Mouse (Mus musculus): ENCODE results near the gene Tnni3. TPM values are rescaled to one million over a fixed set of nuclear protein-coding genes. Genes with fewer than 3 reads are reported as not detected.
A peak's percentile ranks its signal among the peaks of the same experiment; 100 is the strongest.

The Tnni3 gene
- polyA plus RNA-seq, 1 experiment = 13.3 TPM

DNA sequence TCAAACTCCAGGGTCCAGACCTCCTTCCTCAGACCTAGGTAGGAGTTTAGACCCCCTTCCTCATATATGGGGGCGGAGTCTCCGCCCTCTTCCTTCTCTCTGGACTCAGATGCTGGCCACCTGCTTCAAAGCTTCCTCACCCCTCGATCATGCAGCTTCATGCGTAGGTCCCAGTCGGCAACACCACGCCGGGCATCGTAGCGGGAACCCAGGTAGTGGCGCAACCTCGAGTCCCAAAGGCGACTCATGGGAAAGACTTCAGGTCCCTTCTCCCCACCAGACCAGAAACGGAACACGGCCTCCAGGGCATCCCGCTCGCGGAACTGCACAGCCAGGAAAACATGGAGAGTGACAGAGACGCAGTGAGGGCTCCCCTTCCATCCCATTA, 3.3 kb upstream of the Tnni3 start:
- Histone ChIP-seq H3K79me2 (ENCODE audit: control insufficient read depth, insufficient read depth) (no peaks in the 10 kb centered on the region), H3K4me2 (ENCODE audit: low read depth) (no peak overlapping the region), H3K27me3 (ENCODE audit: control insufficient read depth, insufficient read depth, insufficient read length) (no peaks in the 10 kb centered on the region), H3ac (ENCODE audit: control insufficient read depth, insufficient read length) (no peak overlapping the region), H3K4me3 (no peak overlapping the region), H3K36me3 (ENCODE audit: control insufficient read depth, insufficient read depth) (no peaks in the 10 kb centered on the region)
- TF ChIP-seq USF1 (IDR thresholded peaks at IDR 0.05; ENCODE audit: low read depth) (no peak), POLR2A (IDR thresholded peaks at IDR 0.05; ENCODE audit: insufficient read length, low read depth) (no peak), E2F4 (IDR thresholded peaks at IDR 0.05; ENCODE audit: insufficient read depth) (no peak), TCF12 (IDR thresholded peaks at IDR 0.05; ENCODE audit: insufficient read depth, poor library complexity, severe bottlenecking) (no peak), SRF (IDR thresholded peaks at IDR 0.05; ENCODE audit: control insufficient read depth, insufficient read length, low read depth) (no peak), POLR2AphosphoS2 (IDR thresholded peaks at IDR 0.05; ENCODE audit: insufficient read length, low read depth) (no peak), MYOG (IDR thresholded peaks at IDR 0.05; ENCODE audit: control insufficient read depth in 1 of 3, insufficient read depth in 1 of 3, insufficient read length in 2 of 3, low read depth in 2 of 3) (no peak), REST (IDR thresholded peaks at IDR 0.05; ENCODE audit: insufficient read depth, insufficient read length) (no peak), MAX (IDR thresholded peaks at IDR 0.05; ENCODE audit: low read depth) (no peak), CEBPB (IDR thresholded peaks at IDR 0.05; ENCODE audit: insufficient read depth, poor library complexity, severe bottlenecking) (no peak), MYOD1 (IDR thresholded peaks at IDR 0.05; ENCODE audit: control insufficient read depth in 1 of 3, insufficient read length in 2 of 3, low read depth in 2 of 3) (no peak), TCF3 (IDR thresholded peaks at IDR 0.05; ENCODE audit: insufficient read length, low read depth) (no peak)

DNA sequence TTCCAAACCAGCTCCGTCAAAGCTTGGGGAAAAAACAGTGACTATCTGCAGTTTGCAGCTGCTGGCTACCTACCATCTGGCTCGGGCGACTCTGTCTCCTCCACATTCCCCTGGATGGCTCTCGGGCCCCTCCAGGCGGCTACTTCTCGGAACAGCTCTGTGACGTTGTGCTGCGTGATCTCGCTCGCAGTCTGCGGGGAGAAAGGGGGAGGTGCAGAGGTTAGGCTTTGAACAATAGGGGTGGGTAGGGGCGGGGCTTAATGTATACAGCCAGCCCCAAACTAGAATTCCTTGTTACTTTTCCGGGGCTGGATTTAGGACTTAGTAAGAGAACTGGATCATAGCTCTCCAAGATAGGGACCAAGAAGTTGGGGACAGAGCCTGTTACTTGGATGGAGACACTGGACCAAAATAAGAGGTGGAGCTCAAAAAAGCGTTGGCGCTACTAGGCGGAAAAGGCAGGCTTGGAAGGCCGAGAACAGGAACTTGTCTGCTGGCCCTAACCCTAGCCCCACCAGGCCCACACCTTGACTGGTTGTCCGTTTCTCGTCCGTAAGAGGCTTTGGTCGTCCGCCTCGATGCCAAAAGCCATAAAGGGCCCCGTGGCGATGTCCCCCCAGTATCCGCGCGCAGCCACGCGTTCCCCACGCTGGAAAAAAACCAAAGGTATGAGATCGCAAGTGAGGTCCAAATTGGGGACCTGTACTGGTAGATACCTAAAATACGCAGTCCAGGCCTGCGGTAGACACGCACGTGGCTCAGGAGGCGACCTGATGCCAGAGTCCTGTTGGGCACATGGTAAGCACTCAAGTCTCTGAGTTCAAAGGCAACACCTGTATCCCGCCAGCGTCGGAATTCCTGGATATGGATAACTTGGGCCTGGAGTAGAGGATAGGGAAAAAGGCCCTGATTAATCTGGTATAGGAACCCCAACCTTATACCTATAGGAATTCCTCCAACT, 2.6 kb upstream of the Tnni3 start:
- H3K4me2 ChIP-seq (ENCODE audit: low read depth) = peak overlapping the region; percentile 59
- no peak for TF ChIP-seq SRF (IDR thresholded peaks at IDR 0.05; ENCODE audit: control insufficient read depth, insufficient read length, low read depth)
- TF ChIP-seq MAX (IDR thresholded peaks at IDR 0.05; ENCODE audit: low read depth) = no peak
- peak in 2 of 3 experiments; percentile 26 to 29 for TF ChIP-seq MYOD1 (IDR thresholded peaks at IDR 0.05; ENCODE audit: control insufficient read depth in 1 of 3, insufficient read length in 2 of 3, low read depth in 2 of 3)
- no peak for TF ChIP-seq TCF12 (IDR thresholded peaks at IDR 0.05; ENCODE audit: insufficient read depth, poor library complexity, severe bottlenecking)
- no peak for TF ChIP-seq TCF3 (IDR thresholded peaks at IDR 0.05; ENCODE audit: insufficient read length, low read depth)
- no peak for TF ChIP-seq USF1 (IDR thresholded peaks at IDR 0.05; ENCODE audit: low read depth)
- TF ChIP-seq MYOG (IDR thresholded peaks at IDR 0.05; ENCODE audit: control insufficient read depth in 1 of 3, insufficient read depth in 1 of 3, insufficient read length in 2 of 3, low read depth in 2 of 3) = peak in 1 of 3 experiments; percentile 29
- no peaks in the 10 kb centered on the region for H3K36me3 ChIP-seq (ENCODE audit: control insufficient read depth, insufficient read depth)
- H3K4me3 ChIP-seq = no peak overlapping the region
- H3K79me2 ChIP-seq (ENCODE audit: control insufficient read depth, insufficient read depth) = no peaks in the 10 kb centered on the region
- no peaks in the 10 kb centered on the region for H3K27me3 ChIP-seq (ENCODE audit: control insufficient read depth, insufficient read depth, insufficient read length)
- no peak overlapping the region for H3ac ChIP-seq (ENCODE audit: control insufficient read depth, insufficient read length)

DNA sequence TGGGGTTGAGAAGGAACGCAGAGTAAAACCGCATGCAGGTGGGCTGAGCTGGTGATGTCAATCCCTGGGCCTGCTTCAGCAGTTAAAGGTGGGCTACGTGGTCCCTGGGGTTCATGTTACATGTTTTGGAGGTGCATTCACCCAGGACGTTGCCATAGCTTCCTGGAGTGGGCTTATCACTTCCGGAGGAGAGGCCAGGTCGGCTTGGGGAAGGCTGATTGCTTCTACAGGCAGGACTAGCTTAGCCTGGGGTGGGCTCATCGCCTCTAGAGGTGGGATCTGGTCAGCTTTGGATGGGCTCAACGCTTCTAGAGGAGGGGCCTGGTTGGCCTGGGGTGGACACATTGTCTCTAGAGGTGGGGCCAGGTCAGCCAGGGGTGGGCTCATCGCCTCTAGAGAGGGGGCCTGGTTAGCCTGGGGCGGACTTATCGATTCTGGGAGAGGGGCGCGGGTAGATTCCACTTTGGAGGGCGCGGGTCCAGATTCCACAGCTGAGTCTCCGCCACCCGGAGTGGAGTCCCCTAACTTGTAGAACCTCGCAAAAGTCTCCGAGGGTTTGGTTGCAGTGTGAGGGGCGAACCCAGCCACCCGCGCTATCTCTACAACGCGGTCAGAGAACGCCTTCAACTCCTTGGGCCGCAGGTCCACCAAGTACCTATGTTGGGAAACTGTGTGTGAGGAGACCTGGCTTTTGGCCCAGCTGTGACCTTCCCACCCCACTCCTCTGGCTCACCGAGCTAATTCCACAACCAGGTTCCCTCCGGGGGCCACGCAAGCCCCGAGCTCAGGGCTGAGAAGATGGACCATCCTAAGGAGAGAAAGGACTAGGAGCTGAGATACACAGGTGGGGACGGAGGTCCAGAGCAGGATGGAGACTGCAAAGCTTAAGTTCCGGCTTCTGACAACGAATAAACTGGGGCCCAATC, 561 bp downstream of the Tnni3 start:
- H3K4me2 ChIP-seq (ENCODE audit: low read depth) = no peak overlapping the region
- no peak overlapping the region for H3ac ChIP-seq (ENCODE audit: control insufficient read depth, insufficient read length)
- no peaks in the 10 kb centered on the region for H3K27me3 ChIP-seq (ENCODE audit: control insufficient read depth, insufficient read depth, insufficient read length)
- H3K4me3 ChIP-seq = no peak overlapping the region
- TF ChIP-seq MYOD1 (IDR thresholded peaks at IDR 0.05; ENCODE audit: control insufficient read depth in 1 of 3, insufficient read length in 2 of 3, low read depth in 2 of 3) (no peak), MAX (IDR thresholded peaks at IDR 0.05; ENCODE audit: low read depth) (no peak), TCF3 (IDR thresholded peaks at IDR 0.05; ENCODE audit: insufficient read length, low read depth) (no peak), TCF12 (IDR thresholded peaks at IDR 0.05; ENCODE audit: insufficient read depth, poor library complexity, severe bottlenecking) (no peak), SRF (IDR thresholded peaks at IDR 0.05; ENCODE audit: control insufficient read depth, insufficient read length, low read depth) (no peak), CEBPB (IDR thresholded peaks at IDR 0.05; ENCODE audit: insufficient read depth, poor library complexity, severe bottlenecking) (no peak), REST (IDR thresholded peaks at IDR 0.05; ENCODE audit: insufficient read depth, insufficient read length) (no peak), USF1 (IDR thresholded peaks at IDR 0.05; ENCODE audit: low read depth) (no peak), E2F4 (IDR thresholded peaks at IDR 0.05; ENCODE audit: insufficient read depth) (no peak), POLR2A (IDR thresholded peaks at IDR 0.05; ENCODE audit: insufficient read length, low read depth) (no peak), POLR2AphosphoS2 (IDR thresholded peaks at IDR 0.05; ENCODE audit: insufficient read length, low read depth) (no peak), MYOG (IDR thresholded peaks at IDR 0.05; ENCODE audit: control insufficient read depth in 1 of 3, insufficient read depth in 1 of 3, insufficient read length in 2 of 3, low read depth in 2 of 3) (no peak)
- no peaks in the 10 kb centered on the region for H3K79me2 ChIP-seq (ENCODE audit: control insufficient read depth, insufficient read depth)
- H3K36me3 ChIP-seq (ENCODE audit: control insufficient read depth, insufficient read depth) = no peaks in the 10 kb centered on the region

DNA sequence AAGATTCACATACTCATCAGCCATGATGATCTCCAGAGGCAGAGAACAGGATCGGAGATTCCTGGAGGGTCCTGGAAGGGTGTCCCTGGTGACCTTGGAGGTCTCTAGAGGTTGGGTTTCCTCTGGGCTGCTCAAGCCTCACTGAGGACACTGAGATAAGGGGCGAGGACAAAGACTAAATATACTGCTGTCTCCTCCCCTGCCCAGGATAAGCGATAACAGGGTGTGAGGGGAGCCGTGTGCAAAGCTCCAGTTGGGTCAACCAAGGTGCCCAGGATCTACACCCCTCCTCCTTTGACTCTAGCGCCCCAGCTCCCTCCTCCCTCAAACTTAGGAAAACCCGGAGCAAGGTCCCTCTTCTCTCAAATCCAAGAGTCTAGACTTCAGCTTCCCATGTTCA, 1.7 kb downstream of the Tnni3 start:
- Histone ChIP-seq H3ac (ENCODE audit: control insufficient read depth, insufficient read length) (no peak overlapping the region), H3K4me2 (ENCODE audit: low read depth) (no peak overlapping the region), H3K36me3 (ENCODE audit: control insufficient read depth, insufficient read depth) (no peaks in the 10 kb centered on the region), H3K4me3 (no peak overlapping the region), H3K27me3 (ENCODE audit: control insufficient read depth, insufficient read depth, insufficient read length) (no peaks in the 10 kb centered on the region), H3K79me2 (ENCODE audit: control insufficient read depth, insufficient read depth) (no peaks in the 10 kb centered on the region)
- no peak for TF ChIP-seq TCF3 (IDR thresholded peaks at IDR 0.05; ENCODE audit: insufficient read length, low read depth)
- TF ChIP-seq TCF12 (IDR thresholded peaks at IDR 0.05; ENCODE audit: insufficient read depth, poor library complexity, severe bottlenecking) = no peak
- TF ChIP-seq REST (IDR thresholded peaks at IDR 0.05; ENCODE audit: insufficient read depth, insufficient read length) = no peak
- no peak for TF ChIP-seq MYOG (IDR thresholded peaks at IDR 0.05; ENCODE audit: control insufficient read depth in 1 of 3, insufficient read depth in 1 of 3, insufficient read length in 2 of 3, low read depth in 2 of 3)
- TF ChIP-seq POLR2AphosphoS2 (IDR thresholded peaks at IDR 0.05; ENCODE audit: insufficient read length, low read depth) = no peak
- TF ChIP-seq E2F4 (IDR thresholded peaks at IDR 0.05; ENCODE audit: insufficient read depth) = no peak
- no peak for TF ChIP-seq USF1 (IDR thresholded peaks at IDR 0.05; ENCODE audit: low read depth)
- no peak for TF ChIP-seq SRF (IDR thresholded peaks at IDR 0.05; ENCODE audit: control insufficient read depth, insufficient read length, low read depth)
- TF ChIP-seq CEBPB (IDR thresholded peaks at IDR 0.05; ENCODE audit: insufficient read depth, poor library complexity, severe bottlenecking) = no peak
- TF ChIP-seq MAX (IDR thresholded peaks at IDR 0.05; ENCODE audit: low read depth) = no peak
- no peak for TF ChIP-seq POLR2A (IDR thresholded peaks at IDR 0.05; ENCODE audit: insufficient read length, low read depth)
- TF ChIP-seq MYOD1 (IDR thresholded peaks at IDR 0.05; ENCODE audit: control insufficient read depth in 1 of 3, insufficient read length in 2 of 3, low read depth in 2 of 3) = no peak

Data from myocyte (in vitro differentiated cells).